Mouse (Mus musculus) lung, embryonic 14.5 days (tissue): Measurements from ENCODE around the gene Eml2. TPM values are rescaled to one million over a fixed set of nuclear protein-coding genes. Genes with fewer than 3 reads are reported as not detected.
A peak's percentile ranks its signal among the peaks of the same experiment; 100 is the strongest.

Source experiments
- ATAC-seq: fragments of 200-750 bp; cut with Nextera tagmentation; 2 replicates; pipeline ENCODE4 v1.8.0; 2017; ENCODE audit warnings: mild to moderate bottlenecking, moderate TSS enrichment, moderate library complexity; ENCODE audit not compliant: insufficient read depth
- DNase-seq: peaks from one replicate; pipeline ENCODE4 v3.0.0-alpha.2; 2015
- H3K27ac ChIP-seq: fragments of 300-500 bp; sonication (generic); 2 replicates; pipeline ENCODE4 v1.5.1; 2014; ENCODE audit warnings: low read depth, mild to moderate bottlenecking, moderate library complexity
- H3K27me3 ChIP-seq: fragments of 300-500 bp; sonication (generic); 2 replicates; pipeline ENCODE4 v1.6.1; 2014; ENCODE audit warnings: low read length, control low read depth; ENCODE audit not compliant: insufficient read depth
- H3K36me3 ChIP-seq: fragments of 300-500 bp; sonication (generic); 2 replicates; pipeline ENCODE4 v1.6.1; 2014; ENCODE audit warnings: control low read depth; ENCODE audit not compliant: insufficient read depth
- H3K4me1 ChIP-seq: fragments of 300-500 bp; sonication (generic); 2 replicates; pipeline ENCODE4 v1.6.1; 2014; ENCODE audit warnings: antibody characterized with exemption, control low read depth; ENCODE audit not compliant: insufficient read depth
- H3K4me2 ChIP-seq: fragments of 300-500 bp; sonication (generic); 2 replicates; pipeline ENCODE4 v1.6.1; 2014; ENCODE audit warnings: mild to moderate bottlenecking
- H3K4me3 ChIP-seq: fragments of 300-500 bp; sonication (generic); 2 replicates; pipeline ENCODE4 v1.5.1; 2014; ENCODE audit warnings: low read depth, low read length
- H3K9ac ChIP-seq: fragments of 300-500 bp; sonication (generic); 2 replicates; pipeline ENCODE4 v1.6.1; 2014
- H3K9me3 ChIP-seq: fragments of 300-500 bp; sonication (generic); 2 replicates; pipeline ENCODE4 v1.6.1; 2016; ENCODE audit warnings: low read depth, low read length, control low read depth
- CTCF ChIP-seq: IDR thresholded peaks from 2 replicates; pipeline ENCODE4 v1.5.1; 2016; ENCODE audit warnings: antibody characterized with exemption, low read depth
- WGBS: fragments of 180-500 bp; shearing (Covaris S2); extraction: QIAGEN DNeasy Blood & Tissue Kit; methylation state at CpG from one replicate; pipeline ENCODE4 v1.1.7; 2014; 5-methylcytosine and 5-hydroxymethylcytosine counted together
- polyA plus RNA-seq: library from polyadenylated mRNA; unstranded; fragments of >200 nt; fragmentation: Nextera tagmentation; extraction: Ambion mirVana; gene quantifications from 2 replicates; pipeline ENCODE4 v1.2.1, GENCODE M21; 2014

Eml2 gene
- polyA plus RNA-seq, 1 experiment from 2014 or later = 2.7 TPM

DNA sequence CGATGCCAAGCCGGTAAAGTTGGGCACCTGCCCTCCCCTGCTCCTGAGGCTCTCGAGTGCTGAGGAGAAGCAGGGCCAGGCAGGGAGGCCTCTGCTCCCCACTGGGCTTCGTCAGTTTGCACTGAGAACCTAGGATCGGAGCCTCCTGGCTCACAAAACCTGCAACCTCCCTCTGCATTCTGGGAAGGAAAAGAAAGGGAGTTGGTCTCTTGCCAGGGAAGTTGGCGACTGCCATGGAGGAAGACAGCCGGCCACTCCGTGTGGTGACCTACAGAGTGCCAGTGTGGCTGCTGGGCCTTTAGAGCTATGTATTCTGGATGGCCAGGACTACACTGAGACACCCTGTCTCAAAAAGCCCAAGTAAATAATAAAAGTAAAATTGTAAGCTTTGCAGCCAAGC is 21.4 kb upstream of the Eml2 start:
- no peak overlapping the region for H3K4me2 ChIP-seq
- H3K4me1 ChIP-seq = peaks cover 7% of the 10 kb centered on the region
- DNase-seq (no peak), ATAC-seq (no peak)
- no peak overlapping the region for H3K4me3 ChIP-seq
- no peak for TF ChIP-seq CTCF
- H3K9me3 ChIP-seq = no peaks in the 10 kb centered on the region
- no peak overlapping the region for H3K9ac ChIP-seq
- H3K36me3 ChIP-seq = peaks cover 38% of the 10 kb centered on the region
- H3K27ac ChIP-seq = no peak overlapping the region
- 74% methylated on average over 8 of the region's 8 CpGs for WGBS
- peaks cover 8% of the 10 kb centered on the region for H3K27me3 ChIP-seq

DNA sequence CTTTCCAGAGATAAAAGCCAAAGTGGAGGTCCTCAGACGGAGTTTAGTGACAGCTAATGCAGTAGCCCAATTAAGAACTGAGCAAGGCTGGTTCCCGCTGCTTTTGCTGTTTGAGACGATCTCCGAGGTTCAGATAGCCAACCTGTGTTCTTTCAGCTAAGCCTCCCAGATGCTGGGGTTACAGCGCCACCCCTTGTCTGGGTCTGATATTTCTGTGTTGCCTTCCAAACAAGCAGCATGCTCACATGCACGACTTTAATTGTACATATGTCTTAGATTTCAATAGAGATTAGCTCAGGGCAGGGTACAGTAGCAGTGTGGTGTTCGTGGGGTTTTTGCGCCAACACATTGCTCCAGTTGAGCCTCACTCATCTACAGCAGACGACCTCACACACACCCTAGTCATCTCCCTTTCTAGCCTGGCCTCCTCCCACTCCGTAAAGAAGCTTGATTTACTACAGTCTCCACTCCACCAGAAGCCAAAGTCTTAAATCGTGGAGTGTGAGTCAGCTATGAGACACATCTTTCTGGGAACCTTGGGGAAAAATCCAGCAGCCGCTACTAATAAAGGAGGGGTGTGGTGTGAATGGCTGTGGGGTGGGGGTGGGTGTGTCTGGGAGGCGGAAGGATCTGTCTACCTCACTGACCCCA is 20.3 kb upstream of the Eml2 start:
- Histone ChIP-seq H3K4me3 (no peak overlapping the region), H3K9me3 (no peaks in the 10 kb centered on the region), H3K27ac (no peak overlapping the region), H3K4me1 (no peaks in the 10 kb centered on the region), H3K36me3 (peaks cover 38% of the 10 kb centered on the region), H3K27me3 (peaks cover 15% of the 10 kb centered on the region), H3K4me2 (no peak overlapping the region), H3K9ac (no peak overlapping the region)
- ATAC-seq (no peak), DNase-seq (no peak)
- 53% methylated on average over 13 of the region's 13 CpGs for WGBS
- TF ChIP-seq CTCF = no peak; the same call in 1 of the 2 replicates

- H3K9me3 ChIP-seq = no peaks in the 10 kb centered on the region
- H3K4me1 ChIP-seq = no peaks in the 10 kb centered on the region
- TF ChIP-seq CTCF = peak; percentile 95
- WGBS = 5% methylated on average over 30 of the region's 30 CpGs
- no peak overlapping the region; the same call in 1 of the 2 replicates for H3K4me3 ChIP-seq
- H3K27me3 ChIP-seq = peaks cover 15% of the 10 kb centered on the region
- H3K27ac ChIP-seq = no peak overlapping the region
- DNase-seq = peak; percentile 88
- H3K9ac ChIP-seq = no peak overlapping the region; the same call in 1 of the 2 replicates
- H3K36me3 ChIP-seq = peaks cover 26% of the 10 kb centered on the region
- peak overlapping the region; percentile 48 for H3K4me2 ChIP-seq
- ATAC-seq = peak; percentile 55
These were observed 18.9 kb upstream of the Eml2 start for GRCm38 (mm10) chr7:19157160-19157800.

DNA sequence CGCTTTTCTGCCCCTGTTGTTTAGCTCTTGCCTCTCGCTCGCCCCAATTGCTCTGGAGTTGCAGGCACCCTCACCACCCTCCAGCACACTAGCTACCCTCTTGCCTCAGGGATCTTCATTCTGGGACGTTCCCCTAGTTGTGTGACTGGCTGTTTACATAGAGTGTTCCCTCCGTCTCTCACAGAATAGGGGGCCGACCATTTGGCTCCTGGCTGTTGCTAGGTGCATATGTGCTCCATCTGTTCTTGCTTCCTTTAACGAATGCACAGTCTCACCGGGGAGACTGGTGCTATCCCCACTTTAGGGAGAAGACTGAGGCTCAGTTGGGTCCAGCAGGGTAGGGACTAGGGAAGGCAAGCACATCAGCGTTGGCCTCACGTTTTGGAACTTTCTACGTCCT is 17.6 kb upstream of the Eml2 start:
- ATAC-seq (no peak), DNase-seq (no peak)
- TF ChIP-seq CTCF = no peak
- Histone ChIP-seq H3K9me3 (no peaks in the 10 kb centered on the region), H3K27me3 (peaks cover 15% of the 10 kb centered on the region), H3K36me3 (peaks cover 13% of the 10 kb centered on the region), H3K4me2 (no peak overlapping the region), H3K4me1 (no peaks in the 10 kb centered on the region), H3K4me3 (no peak overlapping the region), H3K27ac (no peak overlapping the region), H3K9ac (no peak overlapping the region)
- WGBS = 54% methylated on average over 11 of the region's 11 CpGs

- DNase-seq = no peak
- no peaks in the 10 kb centered on the region for H3K9me3 ChIP-seq
- no peaks in the 10 kb centered on the region for H3K4me1 ChIP-seq
- H3K27ac ChIP-seq = no peak overlapping the region
- ATAC-seq = no peak
- 11% methylated on average over 18 of the region's 18 CpGs for WGBS
- peak overlapping the region; percentile 36; the same call in 1 of the 2 replicates for H3K4me3 ChIP-seq
- H3K36me3 ChIP-seq = 0 out of 2 replicates have a peak, but pooled peaks cover 5% of the 10 kb centered on the region
- no peak overlapping the region for H3K9ac ChIP-seq
- peaks cover 15% of the 10 kb centered on the region for H3K27me3 ChIP-seq
- TF ChIP-seq CTCF = peak; percentile 15; the same call in 1 of the 2 replicates
- H3K4me2 ChIP-seq = peak overlapping the region; percentile 70
These were observed 16.8 kb upstream of the Eml2 start for GRCm38 (mm10) chr7:19159411-19159810.

- H3K4me1 ChIP-seq = peaks cover 5% of the 10 kb centered on the region; the same call in 1 of the 2 replicates
- H3K4me3 ChIP-seq = peak overlapping the region; percentile 36
- peaks cover 21% of the 10 kb centered on the region for H3K27me3 ChIP-seq
- whole genome bisulfite sequencing = 1% methylated on average over 20 of the region's 20 CpGs
- no peaks in the 10 kb centered on the region for H3K36me3 ChIP-seq
- H3K9ac ChIP-seq = peak overlapping the region; percentile 32; the same call in 1 of the 2 replicates
- DNase-seq (peak; percentile 43), ATAC-seq (peak; percentile 13; the same call in 1 of the 2 replicates)
- no peak overlapping the region for H3K27ac ChIP-seq
- peak overlapping the region; percentile 70 for H3K4me2 ChIP-seq
- H3K9me3 ChIP-seq = no peaks in the 10 kb centered on the region
- TF ChIP-seq CTCF = no peak
These were observed 16.1 kb upstream of the Eml2 start for GRCm38 (mm10) chr7:19160115-19160514.

GRCm38 (mm10) chr7:19162928-19163327 is 13.3 kb upstream of the Eml2 start:
- Histone ChIP-seq H3K36me3 (no peaks in the 10 kb centered on the region), H3K27ac (no peak overlapping the region), H3K9ac (no peak overlapping the region), H3K4me1 (peaks cover 5% of the 10 kb centered on the region; the same call in 1 of the 2 replicates), H3K9me3 (peaks cover 3% of the 10 kb centered on the region; the same call in 1 of the 2 replicates), H3K27me3 (peaks cover 22% of the 10 kb centered on the region), H3K4me2 (no peak overlapping the region), H3K4me3 (no peak overlapping the region)
- ATAC-seq (no peak), DNase-seq (no peak)
- WGBS = 67% methylated on average over 7 of the region's 7 CpGs
- no peak for TF ChIP-seq CTCF
